Mouse (Mus musculus) C2C12 (cell line): ENCODE data around the gene Adh1.

Source experiments
- CEBPB ChIP-seq: IDR thresholded peaks from one replicate; pipeline ENCODE4 v1.6.1; 2011; ENCODE audit warnings: low read depth, mild to moderate bottlenecking, control low read depth, moderate library complexity
- CTCF ChIP-seq: IDR thresholded peaks from one replicate; pipeline ENCODE4 v1.5.1; 2011; ENCODE audit not compliant: control insufficient read depth, insufficient read depth, insufficient read length
- FOSL1 ChIP-seq: IDR thresholded peaks from one replicate; pipeline ENCODE4 v1.8.0; 2011; ENCODE audit warnings: mild to moderate bottlenecking, low read length; ENCODE audit not compliant: poor library complexity, insufficient read depth, severe bottlenecking
- MAX ChIP-seq: IDR thresholded peaks from one replicate; pipeline ENCODE4 v1.6.1; 2011; ENCODE audit warnings: mild to moderate bottlenecking, control low read depth
- MYOD1 ChIP-seq: IDR thresholded peaks from one replicate; pipeline ENCODE4 v1.6.1; 2011; ENCODE audit warnings: low read depth; ENCODE audit not compliant: control insufficient read depth, insufficient read length
- MYOG ChIP-seq: IDR thresholded peaks from one replicate; pipeline ENCODE4 v1.6.1; 2011; ENCODE audit not compliant: control insufficient read depth, insufficient read length; ENCODE audit errors: extremely low read depth
- USF1 ChIP-seq: IDR thresholded peaks from one replicate; pipeline ENCODE4 v1.6.1; 2011; ENCODE audit warnings: low read depth, mild to moderate bottlenecking, control low read depth, moderate library complexity

DNA sequence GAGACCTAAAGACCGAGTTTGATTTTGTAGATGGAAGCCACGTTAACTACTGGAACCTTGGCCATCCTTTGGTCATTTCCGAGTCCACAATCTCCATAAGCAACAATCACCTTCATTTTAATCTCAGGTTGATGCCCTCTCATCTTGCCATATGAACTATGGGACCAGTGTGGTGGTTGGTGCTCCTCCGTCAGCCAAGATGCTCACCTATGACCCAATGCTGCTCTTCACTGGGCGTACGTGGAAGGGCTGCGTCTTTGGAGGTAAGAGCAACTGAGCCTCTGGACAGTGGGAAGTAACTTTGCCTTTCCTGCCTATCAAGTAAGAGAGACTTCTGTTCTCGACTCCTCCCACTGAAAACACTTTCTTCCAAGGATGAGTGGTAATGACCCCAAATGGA, 33.0 kb upstream of the Adh1 start:
- TF ChIP-seq CTCF (no peak), MYOG (no peak), FOSL1 (no peak), CEBPB (no peak), USF1 (no peak), MYOD1 (no peak), MAX (no peak)
